Mouse (Mus musculus) induced T-regulatory cell, adult 2 months (primary cell): ENCODE results near the gene Pde7b.

Experiments used
- DNase-seq: peaks from one replicate; pipeline ENCODE4 v3.0.0-alpha.2; 2012; ENCODE audit warnings: low read depth

The Pde7b gene

GRCm38 (mm10) chr10:20493826-20494455 is 230.9 kb downstream of the Pde7b start:
- DNase-seq: no peak

- no peak for DNase-seq
These were observed 232.5 kb downstream of the Pde7b start for GRCm38 (mm10) chr10:20492216-20492964.

GRCm38 (mm10) chr10:20490775-20491174 is 234.1 kb downstream of the Pde7b start:
- DNase-seq: peak; percentile 23

GRCm38 (mm10) chr10:20490281-20490680 is 234.6 kb downstream of the Pde7b start:
- no peak for DNase-seq

- no peak for DNase-seq
These were observed 238.2 kb downstream of the Pde7b start for GRCm38 (mm10) chr10:20486461-20487253.

GRCm38 (mm10) chr10:20485816-20486215 is 239.1 kb downstream of the Pde7b start:
- no peak for DNase-seq

- DNase-seq: no peak
These were observed 245.4 kb downstream of the Pde7b start for GRCm38 (mm10) chr10:20479481-20479880.

- no peak for DNase-seq
These were observed 246.4 kb downstream of the Pde7b start for GRCm38 (mm10) chr10:20478456-20478855.

GRCm38 (mm10) chr10:20474831-20475230 is 250.0 kb downstream of the Pde7b start:
- no peak for DNase-seq

GRCm38 (mm10) chr10:20474036-20474435 is 250.8 kb downstream of the Pde7b start:
- no peak for DNase-seq

GRCm38 (mm10) chr10:20473505-20473904 is 251.4 kb downstream of the Pde7b start:
- no peak for DNase-seq

- peak; percentile 14 for DNase-seq
These were observed 252.9 kb downstream of the Pde7b start for GRCm38 (mm10) chr10:20472007-20472406.

GRCm38 (mm10) chr10:20464631-20465030 is 260.2 kb downstream of the Pde7b start:
- no peak for DNase-seq

- no peak for DNase-seq
These were observed 260.9 kb downstream of the Pde7b start for GRCm38 (mm10) chr10:20463941-20464340.

- DNase-seq: no peak
These were observed 262.3 kb downstream of the Pde7b start for GRCm38 (mm10) chr10:20462596-20462995.

GRCm38 (mm10) chr10:20459657-20460350 is 265.1 kb downstream of the Pde7b start:
- no peak for DNase-seq

GRCm38 (mm10) chr10:20459160-20459559 is 265.7 kb downstream of the Pde7b start:
- no peak for DNase-seq

GRCm38 (mm10) chr10:20454387-20455065 is 270.4 kb downstream of the Pde7b start:
- no peak for DNase-seq

GRCm38 (mm10) chr10:20437428-20437827 is 287.4 kb downstream of the Pde7b start:
- peak; percentile 17 for DNase-seq

- no peak for DNase-seq
These were observed 287.9 kb downstream of the Pde7b start for GRCm38 (mm10) chr10:20437021-20437420.

GRCm38 (mm10) chr10:20435913-20436312 is 289.0 kb downstream of the Pde7b start:
- DNase-seq: no peak

GRCm38 (mm10) chr10:20431336-20431735 is 293.5 kb downstream of the Pde7b start:
- no peak for DNase-seq
